Mouse (Mus musculus) limb, embryonic 12.5 days (tissue): ENCODE data around the gene Dnal4. TPM values are rescaled to one million over a fixed set of nuclear protein-coding genes. Genes with fewer than 3 reads are reported as not detected.

Experiments
- ATAC-seq: fragments of 200-750 bp; cut with Nextera tagmentation; 2 replicates; pipeline ENCODE4 v1.8.0; 2017; ENCODE audit warnings: low read depth, moderate TSS enrichment; ENCODE audit not compliant: insufficient number of reproducible peaks, insufficient read depth, low FRiP score, low TSS enrichment
- H3K27ac ChIP-seq: fragments of 300-500 bp; sonication (generic); 2 replicates; pipeline ENCODE4 v1.5.1; 2016; ENCODE audit warnings: mild to moderate bottlenecking, moderate library complexity
- H3K27me3 ChIP-seq: fragments of 300-500 bp; sonication (generic); 2 replicates; pipeline ENCODE4 v1.6.1; 2016; ENCODE audit warnings: mild to moderate bottlenecking, moderate library complexity
- H3K36me3 ChIP-seq: fragments of 300-500 bp; sonication (generic); 2 replicates; pipeline ENCODE4 v1.6.1; 2016; ENCODE audit warnings: mild to moderate bottlenecking, moderate library complexity
- H3K4me1 ChIP-seq: fragments of 300-500 bp; sonication (generic); replicated peaks from 2 replicates; pipeline ENCODE4 v1.6.1; 2016
- H3K4me2 ChIP-seq: fragments of 300-500 bp; sonication (generic); 2 replicates; pipeline ENCODE4 v1.6.1; 2016; ENCODE audit warnings: mild to moderate bottlenecking, moderate library complexity
- H3K4me3 ChIP-seq: fragments of 300-500 bp; sonication (generic); replicated peaks from 2 replicates; pipeline ENCODE4 v1.5.1; 2016; ENCODE audit warnings: mild to moderate bottlenecking
- H3K9ac ChIP-seq: fragments of 300-500 bp; sonication (generic); replicated peaks from 2 replicates; pipeline ENCODE4 v1.6.1; 2016; ENCODE audit warnings: mild to moderate bottlenecking, moderate library complexity
- H3K9me3 ChIP-seq: fragments of 300-500 bp; sonication (generic); 2 replicates; pipeline ENCODE4 v1.6.1; 2016; ENCODE audit warnings: mild to moderate bottlenecking, moderate library complexity
- WGBS: fragments of 180-500 bp; shearing (Covaris S2); methylation state at CpG from one replicate; pipeline ENCODE4 v1.1.7; 2016; 5-methylcytosine and 5-hydroxymethylcytosine counted together
- polyA plus RNA-seq: library from polyadenylated mRNA; unstranded; fragments of >200 nt; fragmentation: Nextera tagmentation; extraction: Ambion mirVana; gene quantifications from 2 replicates; pipeline ENCODE4 v1.2.1, GENCODE M21; 2016

Gene Dnal4
- polyA plus RNA-seq, 1 experiment from 2014 or later = 71.0 TPM

DNA sequence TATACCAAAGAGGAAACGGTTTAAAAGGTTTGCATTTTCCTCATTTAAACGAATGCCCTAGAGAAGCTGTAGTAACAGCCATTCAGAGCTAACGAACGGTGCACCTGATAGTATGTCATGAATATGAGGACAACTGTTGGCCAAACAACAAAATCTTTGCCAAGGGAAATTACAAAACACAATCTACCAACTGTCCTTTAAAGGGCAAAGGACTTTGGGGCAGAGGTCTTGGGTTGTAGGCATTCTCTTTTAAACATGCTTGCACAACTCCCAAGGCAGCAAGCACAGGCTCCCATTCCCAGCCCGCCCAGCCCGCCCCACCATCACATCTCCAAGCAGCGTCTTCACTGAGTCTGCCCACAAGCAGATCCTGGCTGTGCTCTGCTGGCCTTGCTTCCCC is 46.1 kb downstream of the Dnal4 start:
- WGBS = 80% methylated on average over 7 of the region's 7 CpGs
- H3K36me3 ChIP-seq = peaks cover 92% of the 10 kb centered on the region

DNA sequence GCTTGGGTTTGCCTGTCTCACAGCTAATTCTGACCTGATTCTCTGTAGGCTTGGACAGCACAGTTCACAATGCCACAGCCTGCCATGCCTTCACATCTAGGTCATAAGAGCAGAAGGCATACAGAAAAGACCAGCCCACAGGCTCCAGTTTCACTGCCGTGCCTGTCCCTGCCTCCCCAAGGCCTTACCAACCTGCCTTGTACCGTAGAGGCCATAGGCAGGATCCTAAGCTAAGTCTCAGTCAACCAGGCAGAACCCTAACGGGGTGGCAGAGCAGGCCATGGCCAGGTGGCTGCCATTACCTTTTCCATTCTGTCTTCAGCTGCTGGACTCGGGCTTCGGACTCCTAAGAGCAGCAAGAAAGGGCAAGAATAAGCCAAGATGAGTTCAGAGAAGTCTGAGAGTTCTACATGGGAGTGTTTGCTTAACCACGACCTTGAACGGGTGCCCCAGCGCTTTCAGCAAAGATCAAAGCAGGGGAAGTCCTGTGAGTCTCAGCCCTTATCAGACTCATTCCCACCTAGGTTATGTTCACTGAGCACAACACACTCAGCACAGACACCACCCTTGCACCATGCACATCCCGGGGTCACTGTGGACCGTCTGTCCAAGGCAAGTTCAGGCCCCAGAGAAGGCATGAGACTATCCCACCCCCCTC is 48.8 kb downstream of the Dnal4 start:
- Histone ChIP-seq H3K9me3 (no peaks in the 10 kb centered on the region), H3K36me3 (peaks cover 93% of the 10 kb centered on the region), H3K4me3 (no peak overlapping the region), H3K27ac (no peak overlapping the region), H3K9ac (no peak overlapping the region), H3K27me3 (no peaks in the 10 kb centered on the region), H3K4me2 (no peak overlapping the region), H3K4me1 (no peaks in the 10 kb centered on the region)
- no peak for ATAC-seq
- WGBS = 88% methylated on average over 10 of the region's 10 CpGs

More for the DNA sequence above, 46.1 kb downstream of the Dnal4 start:
- Histone ChIP-seq H3K27me3 (no peaks in the 10 kb centered on the region), H3K27ac (no peak overlapping the region), H3K4me1 (no peaks in the 10 kb centered on the region), H3K4me2 (no peak overlapping the region), H3K9ac (no peak overlapping the region), H3K4me3 (no peak overlapping the region), H3K9me3 (no peaks in the 10 kb centered on the region)
- ATAC-seq = no peak

DNA sequence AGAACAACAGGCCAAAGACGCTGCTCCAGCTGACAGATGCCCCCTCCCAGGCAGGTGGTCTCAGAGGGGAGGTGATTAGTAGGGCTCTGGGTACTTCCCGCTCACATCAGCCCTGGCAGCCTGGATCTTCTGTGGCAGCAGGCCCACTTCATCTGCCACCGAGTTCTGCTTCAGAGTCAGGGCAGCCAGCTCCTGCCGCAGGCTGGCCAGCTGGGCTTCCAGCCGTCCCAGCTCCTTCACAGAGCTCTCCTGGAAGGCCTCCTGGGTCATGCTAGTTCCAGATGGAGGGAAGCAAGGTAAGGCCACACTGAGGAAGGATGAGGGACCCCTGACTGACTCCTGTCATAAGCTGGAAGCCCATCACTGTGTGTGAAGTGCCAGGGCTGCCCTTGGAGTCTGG is 49.3 kb downstream of the Dnal4 start:
- H3K4me1 ChIP-seq = no peaks in the 10 kb centered on the region
- H3K36me3 ChIP-seq = peaks cover 88% of the 10 kb centered on the region
- H3K4me2 ChIP-seq = no peak overlapping the region
- no peak for ATAC-seq
- no peaks in the 10 kb centered on the region for H3K27me3 ChIP-seq
- WGBS = 71% methylated on average over 5 of the region's 5 CpGs
- H3K4me3 ChIP-seq = no peak overlapping the region
- no peak overlapping the region for H3K27ac ChIP-seq
- H3K9ac ChIP-seq = no peak overlapping the region
- H3K9me3 ChIP-seq = no peaks in the 10 kb centered on the region

DNA sequence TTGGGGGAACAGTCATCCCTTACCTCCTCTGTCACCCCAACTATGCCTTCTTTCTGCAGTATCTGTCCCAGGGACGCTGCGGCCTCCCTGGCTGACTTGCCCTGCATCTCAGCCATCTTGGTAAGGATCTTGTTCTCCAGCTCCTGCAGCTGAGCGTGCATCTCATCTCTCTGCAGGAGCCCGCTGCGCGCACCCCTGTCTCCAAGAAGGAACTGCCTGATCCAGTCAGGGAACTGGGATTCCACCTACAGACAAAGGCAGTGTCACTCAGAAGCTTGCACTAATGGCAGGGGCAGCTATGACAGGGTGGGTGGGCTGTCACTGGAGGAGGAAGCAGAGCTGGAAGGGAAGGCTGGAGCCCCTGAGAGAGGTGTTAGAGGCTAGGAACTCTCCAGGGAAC is 49.8 kb downstream of the Dnal4 start:
- peaks cover 87% of the 10 kb centered on the region for H3K36me3 ChIP-seq
- no peaks in the 10 kb centered on the region for H3K27me3 ChIP-seq
- H3K9me3 ChIP-seq = no peaks in the 10 kb centered on the region
- ATAC-seq = no peak
- no peak overlapping the region for H3K4me3 ChIP-seq
- 93% methylated on average over 6 of the region's 6 CpGs for WGBS
- no peak overlapping the region for H3K4me2 ChIP-seq
- no peak overlapping the region for H3K9ac ChIP-seq
- no peaks in the 10 kb centered on the region for H3K4me1 ChIP-seq
- H3K27ac ChIP-seq = no peak overlapping the region

DNA sequence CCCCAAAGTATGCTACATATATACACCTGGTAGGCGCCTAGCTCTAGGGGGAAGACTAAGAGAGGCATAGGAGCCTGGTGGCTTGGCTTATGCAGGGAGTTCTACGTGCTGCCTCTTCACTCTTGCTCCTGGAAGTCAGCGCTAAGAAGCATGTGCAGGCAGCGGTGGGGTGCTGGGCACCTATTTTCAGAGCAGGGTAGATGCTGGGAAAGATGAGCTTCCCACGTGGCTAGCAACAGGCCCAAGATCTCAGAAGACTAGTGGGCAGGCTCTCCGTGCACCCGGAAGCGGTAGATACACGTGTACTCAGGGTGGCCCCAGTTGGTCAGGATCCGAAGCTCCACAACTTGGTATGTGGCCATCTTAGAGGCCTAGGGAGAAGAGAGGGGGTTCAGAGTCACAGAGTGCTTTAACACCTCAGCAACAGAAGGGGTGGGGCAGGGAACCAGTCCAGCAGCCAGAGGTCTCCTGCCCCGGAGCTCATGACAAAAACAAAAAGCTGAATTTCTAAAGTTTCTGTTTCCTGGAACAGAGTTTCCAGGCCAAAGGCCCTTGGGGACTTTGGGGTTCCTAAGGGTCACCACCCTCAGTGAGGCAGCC is 52.4 kb downstream of the Dnal4 start:
- no peak overlapping the region for H3K9ac ChIP-seq
- no peak overlapping the region for H3K4me2 ChIP-seq
- WGBS = 88% methylated on average over 11 of the region's 11 CpGs
- H3K4me1 ChIP-seq = peaks cover 6% of the 10 kb centered on the region
- no peak overlapping the region for H3K27ac ChIP-seq
- ATAC-seq = no peak
- H3K4me3 ChIP-seq = no peak overlapping the region
- H3K9me3 ChIP-seq = no peaks in the 10 kb centered on the region
- H3K36me3 ChIP-seq = peaks cover 80% of the 10 kb centered on the region
- H3K27me3 ChIP-seq = no peaks in the 10 kb centered on the region

DNA sequence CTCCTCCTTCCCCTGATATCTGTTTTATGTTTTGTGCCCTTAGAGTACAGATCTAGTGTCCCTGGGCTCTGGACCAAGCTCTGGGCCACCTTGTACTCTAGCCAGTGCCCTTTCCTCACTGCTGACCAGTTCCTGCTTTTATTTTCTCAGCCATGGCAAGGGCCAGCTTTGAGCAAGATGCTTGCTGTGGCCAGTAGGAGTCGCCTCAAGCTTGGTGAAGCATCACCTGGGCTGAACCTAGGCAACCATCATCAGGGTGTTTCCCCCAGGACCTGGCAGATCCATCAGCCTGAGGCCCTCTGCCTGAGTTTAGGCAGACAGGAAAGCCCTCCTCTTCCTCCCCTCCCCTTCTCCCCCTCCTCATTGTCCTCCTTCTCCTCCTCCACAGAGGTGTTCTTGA is 54.2 kb downstream of the Dnal4 start:
- no peak for ATAC-seq
- Histone ChIP-seq H3K4me2 (no peak overlapping the region), H3K27me3 (no peaks in the 10 kb centered on the region), H3K4me3 (no peak overlapping the region), H3K9me3 (no peaks in the 10 kb centered on the region), H3K27ac (no peak overlapping the region), H3K36me3 (peaks cover 81% of the 10 kb centered on the region), H3K9ac (no peak overlapping the region; the same call in 1 of the 2 replicates), H3K4me1 (peaks cover 6% of the 10 kb centered on the region)
- WGBS = 35% methylated on average over 1 of the region's 1 CpGs

DNA sequence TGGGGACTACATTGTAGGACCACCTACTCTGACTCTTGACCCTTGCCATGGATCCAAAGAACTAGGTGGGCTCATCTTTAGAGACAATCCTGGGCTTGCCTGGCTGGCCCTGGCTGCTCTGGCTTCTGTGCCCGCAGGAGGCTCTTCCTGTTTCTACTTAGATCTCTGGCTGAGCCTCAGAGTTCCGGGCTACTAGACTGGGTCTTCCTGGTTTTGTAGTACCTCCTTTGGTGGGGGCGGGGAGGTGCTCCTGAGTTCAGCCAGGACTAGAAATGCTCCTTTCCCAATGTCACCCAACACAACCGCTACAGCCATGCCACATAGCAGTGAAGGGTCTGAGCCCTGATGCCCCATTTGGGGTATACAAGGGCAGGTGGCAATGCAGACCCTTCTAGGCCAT is 56.9 kb downstream of the Dnal4 start:
- H3K27me3 ChIP-seq = no peaks in the 10 kb centered on the region
- H3K4me2 ChIP-seq = no peak overlapping the region
- H3K27ac ChIP-seq = no peak overlapping the region
- no peak overlapping the region for H3K4me3 ChIP-seq
- no peaks in the 10 kb centered on the region for H3K9me3 ChIP-seq
- WGBS = 91% methylated on average over 4 of the region's 4 CpGs
- H3K9ac ChIP-seq = no peak overlapping the region
- peaks cover 6% of the 10 kb centered on the region for H3K4me1 ChIP-seq
- peaks cover 81% of the 10 kb centered on the region for H3K36me3 ChIP-seq
- ATAC-seq = no peak

DNA sequence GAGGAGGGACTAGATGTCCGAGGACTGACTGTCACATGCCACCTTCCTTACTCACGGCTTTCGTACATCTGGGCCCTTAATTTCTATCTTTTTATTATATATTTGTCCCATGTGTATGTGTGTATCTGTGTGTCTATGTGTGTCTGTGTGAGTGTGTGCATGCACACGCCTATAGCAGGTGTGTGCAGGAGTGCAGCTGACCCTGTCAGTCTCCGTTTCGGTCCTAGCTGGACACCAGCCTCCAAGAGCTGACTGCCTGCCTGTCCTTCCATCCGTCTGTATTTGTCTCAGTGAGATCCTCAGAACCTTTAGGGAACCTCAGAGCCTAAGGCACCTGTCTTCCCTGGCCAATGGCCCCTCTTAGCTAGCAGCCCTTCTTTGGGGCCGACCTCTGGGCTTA is 57.4 kb downstream of the Dnal4 start:
- Histone ChIP-seq H3K9me3 (no peaks in the 10 kb centered on the region), H3K4me2 (no peak overlapping the region), H3K9ac (no peak overlapping the region), H3K4me1 (peaks cover 6% of the 10 kb centered on the region), H3K27ac (no peak overlapping the region), H3K36me3 (peaks cover 81% of the 10 kb centered on the region), H3K27me3 (no peaks in the 10 kb centered on the region), H3K4me3 (no peak overlapping the region)
- ATAC-seq = no peak
- 89% methylated on average over 8 of the region's 8 CpGs for WGBS

DNA sequence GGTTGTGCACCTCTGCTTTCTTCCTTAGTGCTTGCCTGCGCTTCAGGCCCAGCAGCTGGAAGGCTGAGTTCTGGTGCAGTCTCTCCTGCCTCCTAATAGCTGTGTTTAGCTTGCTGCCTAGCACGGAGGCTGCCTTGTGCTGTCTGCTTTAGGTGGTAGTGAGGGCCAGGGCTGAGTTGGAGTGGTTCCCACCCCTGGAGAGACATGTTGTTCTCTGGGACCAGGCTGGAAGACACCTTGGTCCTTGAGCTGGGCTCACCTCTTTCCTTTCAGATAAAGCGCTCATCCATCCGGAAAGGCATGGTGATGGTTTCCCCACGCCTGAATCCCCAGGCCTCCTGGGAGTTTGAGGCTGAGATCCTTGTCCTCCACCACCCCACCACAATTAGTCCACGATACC is 60.9 kb downstream of the Dnal4 start:
- Histone ChIP-seq H3K9me3 (no peaks in the 10 kb centered on the region), H3K4me2 (no peak overlapping the region), H3K27me3 (no peaks in the 10 kb centered on the region), H3K27ac (no peak overlapping the region), H3K4me1 (peaks cover 6% of the 10 kb centered on the region), H3K9ac (no peak overlapping the region), H3K4me3 (no peak overlapping the region), H3K36me3 (peaks cover 99% of the 10 kb centered on the region)
- WGBS = 96% methylated on average over 6 of the region's 6 CpGs
- ATAC-seq = no peak

DNA sequence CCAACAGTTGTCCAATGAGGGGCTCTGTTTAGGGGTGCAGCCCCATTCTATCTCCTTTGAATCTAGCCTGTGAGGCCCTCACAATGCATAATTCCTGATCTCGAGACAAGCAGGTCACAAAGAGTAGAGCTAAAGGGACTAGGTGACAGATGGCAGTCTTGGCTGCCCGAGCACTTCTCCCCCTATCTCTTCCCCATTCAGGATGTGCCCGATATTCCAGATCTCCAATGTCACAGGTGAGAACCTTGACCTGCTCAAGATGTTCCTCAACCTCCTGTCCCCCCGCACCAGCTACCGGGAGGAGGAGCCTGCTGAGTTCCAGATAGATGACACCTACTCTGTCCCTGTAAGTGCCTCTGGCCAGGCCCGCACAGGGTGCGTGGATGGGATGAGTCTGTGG is 62.0 kb downstream of the Dnal4 start:
- H3K27ac ChIP-seq = no peak overlapping the region
- no peak for ATAC-seq
- no peaks in the 10 kb centered on the region for H3K9me3 ChIP-seq
- H3K4me2 ChIP-seq = no peak overlapping the region
- no peaks in the 10 kb centered on the region for H3K27me3 ChIP-seq
- H3K36me3 ChIP-seq = peaks cover 100% of the 10 kb centered on the region
- 93% methylated on average over 7 of the region's 7 CpGs for WGBS
- no peak overlapping the region for H3K9ac ChIP-seq
- peaks cover under 1% of the 10 kb centered on the region for H3K4me1 ChIP-seq
- no peak overlapping the region for H3K4me3 ChIP-seq
